Mouse (Mus musculus) heart, adult 10 weeks (tissue): ENCODE data around the gene Sbno1. TPM values are rescaled to one million over a fixed set of nuclear protein-coding genes. Genes with fewer than 3 reads are reported as not detected.

ENCODE experiments used
- polyA plus RNA-seq: library from polyadenylated mRNA; stranded (reverse); fragments of 350-450 nt; fragmentation: Illumina TruSeq; extraction: RNeasy Lipid Tissue Mini Kit (QIAGEN cat#74804); gene quantifications from one replicate; pipeline ENCODE4 v1.2.3, GENCODE M21; 2014; ENCODE audit warnings: low read depth, low replicate concordance

Sbno1 gene
- polyA plus RNA-seq, result 22.7 TPM

DNA sequence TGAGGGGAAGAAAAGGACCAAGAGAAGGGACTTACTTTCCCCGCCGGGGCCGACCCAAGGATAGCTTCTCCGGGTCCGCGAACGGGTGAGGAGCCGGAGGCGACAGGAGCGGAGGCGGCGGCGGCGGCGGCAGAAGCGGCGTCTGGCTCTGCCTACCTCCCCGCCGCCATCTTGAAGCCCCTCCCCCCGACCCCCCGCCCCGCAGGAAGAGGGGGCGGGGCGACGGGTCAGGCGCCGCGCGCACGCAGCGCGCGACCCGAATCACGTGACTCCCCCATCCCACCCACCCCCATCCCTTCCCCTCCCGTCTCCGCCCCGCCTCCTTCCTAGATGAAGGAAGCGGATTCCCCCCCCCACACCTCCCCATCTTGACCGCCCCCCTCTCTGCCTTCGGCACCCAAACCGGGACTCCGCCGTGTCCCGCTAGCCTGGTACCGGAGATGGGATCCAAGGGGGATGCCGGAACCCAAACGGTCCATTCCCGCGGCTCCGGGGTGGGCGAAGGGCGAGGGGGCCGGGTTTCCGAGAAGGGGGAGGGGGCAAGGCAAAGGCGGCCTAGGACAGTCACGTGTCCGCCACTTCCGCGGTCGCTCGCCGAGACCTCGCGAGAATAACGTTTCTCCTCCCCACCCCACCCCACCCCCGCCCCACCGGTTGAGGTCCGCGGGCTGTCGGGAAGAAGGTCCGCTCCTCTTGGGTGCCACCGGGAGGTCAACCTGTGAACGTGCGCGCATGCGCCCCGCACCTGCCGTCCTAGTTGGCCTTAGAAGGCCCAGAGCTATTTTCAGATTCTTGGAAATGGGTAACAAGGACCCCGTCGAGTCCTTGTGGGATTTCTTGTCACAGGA is at the start of gene Sbno1:
Gene Sbno1, minus strand, starts transcription at position 590 of the 848 bp plus-strand sequence.

DNA sequence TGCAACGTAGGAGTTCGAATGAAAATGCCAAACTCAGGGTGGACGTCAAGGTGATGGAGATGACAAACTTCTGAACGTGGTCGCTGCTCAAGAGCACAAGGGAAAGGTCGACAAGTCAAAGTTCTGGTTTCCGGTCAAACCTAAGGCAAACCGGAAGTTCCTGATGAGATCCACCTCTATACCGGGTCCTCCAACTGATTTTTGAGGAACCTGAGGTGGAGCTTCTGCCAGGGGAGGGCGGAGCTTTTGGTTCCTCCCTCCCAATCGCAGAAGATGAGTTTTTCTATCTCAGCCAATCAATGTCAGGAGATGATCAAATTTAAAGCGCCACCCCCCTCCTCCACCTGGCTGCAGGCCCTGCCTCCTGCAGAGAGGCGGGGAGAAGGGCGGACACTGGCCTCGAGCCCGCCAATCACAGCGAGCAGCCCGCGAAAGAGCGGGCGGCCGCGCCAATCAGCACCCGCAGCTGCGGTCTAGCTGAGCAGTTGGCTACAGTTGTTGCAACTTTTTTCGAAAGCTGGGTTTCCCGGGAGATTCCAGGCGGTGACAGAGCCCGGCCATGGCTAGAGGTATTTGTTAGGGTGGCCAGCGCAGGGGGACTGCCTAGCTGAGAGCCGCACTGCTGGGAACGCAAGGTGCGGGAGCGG is 13.8 kb upstream of the Sbno1 start, which contains the start of gene Kmt5a:
Gene Kmt5a, plus strand, starts transcription at position 484 of the 647 bp plus-strand sequence.

DNA sequence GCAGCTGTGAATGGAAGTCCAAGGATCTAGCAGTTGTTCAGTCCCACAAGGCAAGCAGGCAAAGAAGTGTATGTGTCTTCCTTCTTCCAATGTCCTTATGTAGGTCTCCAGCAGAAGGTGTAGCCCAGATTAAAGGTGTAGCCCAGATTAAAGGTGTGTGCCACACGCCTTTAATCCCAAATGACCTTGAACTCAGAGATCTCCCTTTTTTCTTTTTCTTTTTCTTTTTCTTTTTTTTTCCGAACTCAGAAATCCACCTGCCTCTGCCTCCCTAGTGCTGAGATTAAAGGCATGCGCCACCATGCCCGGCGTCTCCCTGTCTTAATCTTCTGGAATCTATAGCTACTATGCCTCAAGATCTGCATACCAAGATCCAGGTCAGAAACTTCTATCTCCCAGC is 62.8 kb downstream of the Sbno1 start, which contains the start of gene Cdk2ap1:
Gene Cdk2ap1, minus strand, starts transcription at position 101 of the 400 bp plus-strand sequence.

DNA sequence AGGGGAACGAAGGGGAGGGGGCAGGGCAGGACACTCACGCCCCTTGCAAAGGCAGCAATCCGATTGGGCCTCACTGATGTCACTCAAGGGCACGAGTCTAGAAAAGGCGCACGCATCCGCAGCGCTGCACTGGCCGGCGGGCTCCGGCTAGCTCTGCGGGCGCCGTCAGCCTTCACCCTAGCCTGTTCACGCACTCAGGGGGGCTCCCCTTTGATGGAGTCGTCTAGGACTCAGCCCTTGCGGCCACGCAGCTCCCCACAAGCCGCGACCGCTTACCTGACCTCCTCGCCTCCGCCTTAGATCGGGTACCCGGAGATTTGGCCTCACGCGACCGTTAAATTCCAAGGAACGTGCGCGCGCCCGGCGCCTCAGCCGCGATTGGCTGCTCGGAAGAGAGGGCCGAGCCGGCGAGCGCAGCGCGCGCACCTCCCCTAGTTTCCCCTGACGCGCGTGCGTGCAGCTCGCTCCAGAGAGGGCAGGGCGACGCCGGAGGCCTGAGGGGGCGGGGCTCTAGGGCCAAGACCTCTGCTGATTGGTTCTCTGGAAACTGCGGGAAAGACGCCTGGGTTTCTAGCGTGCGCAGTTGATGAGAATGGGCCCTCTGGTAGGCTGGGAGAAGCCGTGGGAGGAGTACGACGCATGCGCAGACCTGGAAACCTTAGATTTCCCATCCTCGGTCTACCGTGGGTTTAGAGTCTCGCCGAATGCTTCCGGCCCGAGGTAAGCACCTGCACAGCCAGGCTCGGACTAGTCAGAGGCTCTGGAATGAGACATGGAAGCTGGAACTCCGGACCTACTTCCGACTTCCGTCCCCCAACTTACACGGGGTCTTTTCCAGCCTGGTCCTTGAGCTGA is 98.1 kb downstream of the Sbno1 start, which contains the start of the genes Mphosph9 and 2810006K23Rik:
Gene Mphosph9, minus strand, starts transcription at position 463 of the 855 bp plus-strand sequence.
Gene 2810006K23Rik, plus strand, starts transcription at position 580 of the 855 bp plus-strand sequence.

Other genes starting within 250 kb of the Sbno1 start
- gene Pitpnm2, start 176.2 kb downstream of the Sbno1 start, polyA plus RNA-seq, result 30.2 TPM
- gene Mphosph9, start 98.0 kb downstream of the Sbno1 start, polyA plus RNA-seq, result 4.4 TPM
- 19.7 TPM for gene 2810006K23Rik, start 97.9 kb downstream of the Sbno1 start, polyA plus RNA-seq
- gene Cdk2ap1, start 62.9 kb downstream of the Sbno1 start, polyA plus RNA-seq, result 160 TPM
- 165 TPM for gene Kmt5a, start 13.9 kb upstream of the Sbno1 start, polyA plus RNA-seq
- gene Rilpl2, start 52.4 kb upstream of the Sbno1 start, polyA plus RNA-seq, result 8.1 TPM
- gene Snrnp35, start 57.1 kb upstream of the Sbno1 start, polyA plus RNA-seq, result 14.0 TPM
- gene Rilpl1, start 105.4 kb upstream of the Sbno1 start, polyA plus RNA-seq, result 280 TPM
- gene Tmed2, start 114.7 kb upstream of the Sbno1 start, polyA plus RNA-seq, result 245 TPM
- 9.0 TPM for gene Ddx55, start 126.9 kb upstream of the Sbno1 start, polyA plus RNA-seq
- 30.1 TPM for gene Eif2b1, start 153.1 kb upstream of the Sbno1 start, polyA plus RNA-seq
- 19.7 TPM for gene Gtf2h3, start 153.1 kb upstream of the Sbno1 start, polyA plus RNA-seq
- 29.1 TPM for gene Atp6v0a2, start 202.6 kb upstream of the Sbno1 start, polyA plus RNA-seq